Mouse (Mus musculus) brain, embryonic 14.5 days (tissue): ENCODE measurements at regions not wholly inside any gene's neighbourhood (a gene's known extent, or its start where the extent isn't known, plus 50 kb on each side); places are given as distances from the start of the nearest gene placed in this dataset.

Experiments used
- CTCF ChIP-seq: fragments of 200-500 bp; IDR thresholded peaks from 2 replicates; pipeline ENCODE4 v1.5.1; 2012; ENCODE audit warnings: inconsistent platforms, mild to moderate bottlenecking, moderate library complexity, borderline replicate concordance; ENCODE audit not compliant: insufficient read depth, insufficient read length; ENCODE audit errors: extremely low read depth
- POLR2A ChIP-seq: fragments of 200-500 bp; IDR thresholded peaks from 2 replicates; pipeline ENCODE4 v1.6.1; 2012; ENCODE audit warnings: mild to moderate bottlenecking, inconsistent platforms, borderline replicate concordance; ENCODE audit not compliant: poor library complexity, insufficient read depth, insufficient read length, severe bottlenecking; ENCODE audit errors: extremely low read depth

DNA sequence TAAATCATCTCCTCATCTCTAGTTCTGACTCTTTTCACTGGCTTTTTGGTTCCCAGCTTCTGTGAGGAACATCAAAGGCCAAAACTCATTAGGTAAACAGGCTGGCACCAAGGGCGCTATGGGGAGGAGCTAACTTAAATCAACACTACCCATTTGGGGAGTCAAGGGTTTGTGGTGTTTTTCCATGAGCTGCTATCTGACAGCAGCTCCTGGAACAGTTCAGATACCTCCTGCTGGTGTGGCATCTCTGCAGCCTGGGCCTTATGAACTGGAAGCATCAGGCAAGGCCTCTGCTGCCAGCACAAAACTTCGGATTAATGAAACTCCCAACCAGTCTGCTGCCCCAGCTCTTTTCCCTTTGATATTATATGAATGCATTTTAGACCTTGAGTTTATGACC lies 328.8 kb downstream of the Gm11361 start:
- TF ChIP-seq CTCF (no peak), POLR2A (no peak)
